Mouse (Mus musculus): ENCODE measurements around the gene Cpsf4l.

Cpsf4l gene

GRCm38 (mm10) chr11:113709731-113710256 lies at the start of gene Cpsf4l:
Cpsf4l (minus strand) TSS chr11:113710017.
- no peak for DNase-seq (ENCODE audit: low spot score in 2 of 2)

GRCm38 (mm10) chr11:113758851-113759250 lies 49.0 kb upstream of the Cpsf4l start:
- DNase-seq (ENCODE audit: low spot score in 2 of 2), result no peak

GRCm38 (mm10) chr11:113756578-113756977 lies 46.8 kb upstream of the Cpsf4l start:
- no peak for DNase-seq (ENCODE audit: low spot score in 2 of 2)

GRCm38 (mm10) chr11:113755878-113756277 lies 46.1 kb upstream of the Cpsf4l start:
- DNase-seq (ENCODE audit: low spot score in 2 of 2), result no peak

GRCm38 (mm10) chr11:113754845-113755244 lies 45.0 kb upstream of the Cpsf4l start:
- DNase-seq (ENCODE audit: low spot score in 2 of 2), result no peak

- DNase-seq (ENCODE audit: low spot score in 2 of 2), result no peak
These were observed 43.0 kb upstream of the Cpsf4l start for GRCm38 (mm10) chr11:113752685-113753430.

- no peak for DNase-seq (ENCODE audit: low spot score in 2 of 2)
These were observed 42.4 kb upstream of the Cpsf4l start for GRCm38 (mm10) chr11:113752158-113752661.

- peak; percentile 34 to 60 for DNase-seq (ENCODE audit: low spot score in 2 of 2)
These were observed 41.8 kb upstream of the Cpsf4l start, which contains the start of gene Cdc42ep4 for GRCm38 (mm10) chr11:113751484-113752084. Cdc42ep4 (minus strand) TSS chr11:113751881.

- DNase-seq (ENCODE audit: low spot score in 2 of 2), result peak; percentile 33 to 44
These were observed 41.0 kb upstream of the Cpsf4l start for GRCm38 (mm10) chr11:113750571-113751483.

GRCm38 (mm10) chr11:113749749-113750351 lies 40.0 kb upstream of the Cpsf4l start:
- no peak for DNase-seq (ENCODE audit: low spot score in 2 of 2)

GRCm38 (mm10) chr11:113748797-113749521 lies 39.1 kb upstream of the Cpsf4l start:
- DNase-seq (ENCODE audit: low spot score in 2 of 2), result no peak

- DNase-seq (ENCODE audit: low spot score in 2 of 2), result no peak
These were observed 38.0 kb upstream of the Cpsf4l start for GRCm38 (mm10) chr11:113747725-113748380.

GRCm38 (mm10) chr11:113747056-113747455 lies 37.2 kb upstream of the Cpsf4l start:
- DNase-seq (ENCODE audit: low spot score in 2 of 2), result no peak

- DNase-seq (ENCODE audit: low spot score in 2 of 2), result no peak
These were observed 36.1 kb upstream of the Cpsf4l start for GRCm38 (mm10) chr11:113745961-113746360.

- no peak for DNase-seq (ENCODE audit: low spot score in 2 of 2)
These were observed 33.2 kb upstream of the Cpsf4l start for GRCm38 (mm10) chr11:113742998-113743397.

- no peak for DNase-seq (ENCODE audit: low spot score in 2 of 2)
These were observed 30.3 kb upstream of the Cpsf4l start for GRCm38 (mm10) chr11:113740100-113740499.

- DNase-seq (ENCODE audit: low spot score in 2 of 2), result no peak
These were observed 29.4 kb upstream of the Cpsf4l start for GRCm38 (mm10) chr11:113739213-113739612.

GRCm38 (mm10) chr11:113737912-113738311 lies 28.1 kb upstream of the Cpsf4l start:
- no peak for DNase-seq (ENCODE audit: low spot score in 2 of 2)

- no peak for DNase-seq (ENCODE audit: low spot score in 2 of 2)
These were observed 27.7 kb upstream of the Cpsf4l start for GRCm38 (mm10) chr11:113737553-113737854.

- no peak for DNase-seq (ENCODE audit: low spot score in 2 of 2)
These were observed 27.2 kb upstream of the Cpsf4l start for GRCm38 (mm10) chr11:113736848-113737552.
